Mouse (Mus musculus) urinary bladder, postnatal 14 days (tissue): ENCODE data around the gene Rbpj.
"Not testable (repeated sequence)": the region's sequence is repeated elsewhere in the genome, so short reads cannot be mapped to it uniquely, and the experiment has no call there.

ENCODE experiments used
- DNase-seq: peaks from one replicate; pipeline ENCODE4 v3.0.0; 2021; ENCODE audit warnings: low spot score

Rbpj gene

GRCm38 (mm10) chr5:53673493-53674150, 207.7 kb downstream of the Rbpj start:
- DNase-seq: not testable (repeated sequence)

GRCm38 (mm10) chr5:53676671-53677070, 210.7 kb downstream of the Rbpj start:
- no peak for DNase-seq

- no peak for DNase-seq
Measured at GRCm38 (mm10) chr5:53678036-53678767, 212.2 kb downstream of the Rbpj start.

DNA sequence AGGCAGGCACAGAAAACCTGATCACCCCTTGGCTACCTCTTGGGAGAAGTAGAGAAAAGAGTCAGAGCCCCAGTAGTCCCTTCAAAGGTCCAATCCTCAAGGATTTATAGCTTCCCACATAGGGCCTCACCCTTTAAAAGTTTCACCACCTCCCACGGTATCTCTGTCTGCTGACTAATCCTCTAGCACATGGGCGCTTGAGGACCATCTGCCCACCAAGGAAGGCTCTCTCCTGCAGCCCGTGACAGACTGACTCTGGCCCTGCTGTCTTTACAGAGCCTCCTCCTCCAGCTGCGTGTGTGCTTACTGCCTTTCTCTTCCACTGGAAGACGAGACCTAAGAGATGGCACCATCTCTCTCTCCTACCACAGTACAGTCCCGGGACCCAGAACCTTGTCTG, 213.7 kb downstream of the Rbpj start:
- no peak for DNase-seq

- no peak for DNase-seq
Measured at GRCm38 (mm10) chr5:53683916-53684315, 218.0 kb downstream of the Rbpj start.

DNA sequence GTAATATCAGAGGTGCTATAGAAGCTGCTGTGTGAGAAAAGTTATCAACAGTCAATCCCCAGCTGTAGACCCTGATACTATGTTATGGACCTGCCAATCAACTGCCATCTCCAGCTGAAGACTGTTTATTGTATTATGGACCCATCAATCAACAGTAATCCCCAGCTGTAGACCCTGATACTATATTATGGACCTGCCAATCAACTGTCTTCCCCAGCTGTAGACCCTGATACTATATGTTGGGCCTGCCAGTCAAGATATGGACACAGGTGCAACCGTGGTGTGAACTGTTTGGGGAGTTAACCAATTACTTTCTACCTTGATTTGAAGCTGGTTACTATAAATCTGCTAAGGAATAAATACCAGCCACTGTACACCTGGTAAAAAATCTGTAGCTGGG, 218.5 kb downstream of the Rbpj start:
- DNase-seq: no peak

GRCm38 (mm10) chr5:53685623-53686022, 219.7 kb downstream of the Rbpj start:
- no peak for DNase-seq

DNA sequence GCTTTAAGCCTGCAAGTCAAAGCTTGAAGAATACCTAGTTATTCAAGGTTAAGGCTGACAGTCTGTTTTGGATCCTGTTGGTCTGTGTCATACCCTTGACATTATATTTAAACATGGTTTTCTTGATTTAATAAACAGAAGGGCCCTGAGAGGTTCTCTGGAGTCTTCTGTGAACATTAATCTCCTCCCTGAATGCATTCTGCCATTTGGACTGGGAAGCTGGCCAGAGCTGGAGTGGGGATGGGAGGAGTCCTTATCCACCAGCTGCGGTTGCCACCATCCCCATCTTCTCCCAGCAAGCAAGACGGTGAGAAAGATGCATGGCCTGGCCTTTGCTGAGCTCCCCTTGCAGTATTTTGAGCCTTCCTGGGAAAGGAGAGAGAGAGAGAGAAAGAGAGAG, 220.4 kb downstream of the Rbpj start:
- no peak for DNase-seq

- DNase-seq: peak; percentile 26
Measured at GRCm38 (mm10) chr5:53688326-53688725, 222.4 kb downstream of the Rbpj start.

- no peak for DNase-seq
Measured at GRCm38 (mm10) chr5:53691577-53691976, 225.6 kb downstream of the Rbpj start.

- no peak for DNase-seq
Measured at GRCm38 (mm10) chr5:53692100-53692499, 226.1 kb downstream of the Rbpj start.

DNA sequence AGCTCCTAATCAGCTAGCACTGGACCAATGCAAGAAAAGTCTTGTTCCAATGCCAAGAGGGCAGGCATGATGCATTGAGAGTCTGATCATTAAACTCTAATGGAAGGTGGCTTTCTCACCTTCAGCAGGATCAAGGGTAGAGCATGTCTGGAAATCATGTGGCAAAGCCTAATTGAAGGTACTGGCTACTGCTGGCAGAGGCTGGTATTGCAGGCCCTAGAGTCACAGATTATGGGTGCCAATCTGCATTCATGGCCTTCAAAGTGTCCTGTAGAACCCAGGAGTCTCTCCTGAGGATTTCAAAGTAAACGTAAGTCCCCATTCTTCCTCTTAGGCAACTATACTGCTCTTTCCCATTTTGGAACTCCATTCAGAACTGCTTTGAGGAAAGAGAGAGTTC, 226.7 kb downstream of the Rbpj start:
- no peak for DNase-seq

DNA sequence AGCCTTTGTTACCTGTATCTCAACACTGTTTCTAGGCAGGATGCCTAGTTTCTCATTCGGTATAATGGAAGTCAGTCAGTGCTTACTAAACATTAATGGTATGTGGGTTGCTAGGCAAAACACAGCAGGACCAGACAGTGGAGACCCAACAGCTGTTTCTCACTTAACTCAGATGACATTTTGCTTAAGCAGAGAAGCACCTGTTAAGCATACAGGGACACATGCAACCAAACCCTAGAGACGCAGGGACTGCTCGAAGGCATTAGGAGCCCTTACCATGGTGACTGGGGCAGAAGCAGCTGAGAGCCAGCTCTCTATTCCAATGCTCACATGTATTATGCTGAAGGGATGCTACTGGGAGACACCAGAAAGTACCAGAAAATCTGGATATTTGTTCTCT, 230.7 kb downstream of the Rbpj start:
- no peak for DNase-seq

DNA sequence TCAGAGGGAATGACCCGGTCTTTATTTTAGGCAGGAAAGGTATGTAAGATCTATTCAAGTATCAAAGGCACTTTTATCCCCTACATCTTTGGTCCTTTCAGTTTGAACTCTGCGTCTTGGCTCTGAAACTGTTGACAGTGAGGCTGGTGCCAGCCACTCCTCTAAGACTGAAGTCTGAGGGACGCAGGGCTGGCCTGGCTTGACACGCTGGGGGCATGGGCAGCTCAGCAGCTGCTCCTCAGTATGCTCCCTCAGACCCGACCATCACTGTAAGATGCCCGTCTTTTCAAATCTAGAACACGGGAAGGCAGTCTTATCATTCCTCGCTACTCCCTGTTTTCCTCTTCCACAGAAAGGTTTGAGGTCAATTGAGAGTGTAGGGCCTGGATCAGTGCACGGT, 231.8 kb downstream of the Rbpj start:
- no peak for DNase-seq

GRCm38 (mm10) chr5:53702686-53703085, 236.7 kb downstream of the Rbpj start:
- no peak for DNase-seq
